Mouse (Mus musculus) cerebellum, adult 2 months (tissue): ENCODE data around the gene Atad2b.

ENCODE experiments used
- CTCF ChIP-seq: fragments of 200-500 bp; IDR thresholded peaks from 2 replicates; pipeline ENCODE4 v1.5.1; 2011; ENCODE audit warnings: low read depth, mild to moderate bottlenecking, control low read depth, low read length, moderate library complexity, borderline replicate concordance; ENCODE audit not compliant: insufficient read depth
- POLR2A ChIP-seq: fragments of 200-500 bp; IDR thresholded peaks from 2 replicates; pipeline ENCODE4 v1.6.1; 2011; ENCODE audit warnings: low read length, control low read depth, borderline replicate concordance; ENCODE audit not compliant: insufficient read depth

GRCm38 (mm10) chr12:4906951-4907906 lies 9.9 kb upstream of the Atad2b start, which contains the start of gene Ubxn2a:
- TF ChIP-seq CTCF (no peak), POLR2A (peak; percentile 58; the same call in 1 of the 2 replicates)
